Mouse (Mus musculus) heart, embryonic 16.5 days (tissue): ENCODE measurements around the gene Gm26602. TPM values are rescaled to one million over a fixed set of nuclear protein-coding genes. Genes with fewer than 3 reads are reported as not detected.
A peak's percentile ranks its signal among the peaks of the same experiment; 100 is the strongest.

Experiments used
- ATAC-seq: fragments of 200-750 bp; cut with Nextera tagmentation; replicated peaks from 2 replicates; pipeline ENCODE4 v1.8.0; 2017; ENCODE audit warnings: moderate number of reproducible peaks; ENCODE audit not compliant: insufficient read depth, low FRiP score; ENCODE audit errors: extremely low read depth
- H3K27ac ChIP-seq: fragments of 300-500 bp; sonication (generic); 2 replicates; pipeline ENCODE4 v1.5.1; 2014; ENCODE audit warnings: mild to moderate bottlenecking, low read length, control low read depth, moderate library complexity
- H3K27me3 ChIP-seq: fragments of 300-500 bp; sonication (generic); 2 replicates; pipeline ENCODE4 v1.6.1; 2014; ENCODE audit warnings: low read length, mixed read lengths; ENCODE audit not compliant: control insufficient read depth, insufficient read depth
- H3K36me3 ChIP-seq: fragments of 300-500 bp; sonication (generic); 2 replicates; pipeline ENCODE4 v1.6.1; 2014; ENCODE audit not compliant: control insufficient read depth, insufficient read depth
- H3K4me1 ChIP-seq: fragments of 300-500 bp; sonication (generic); 2 replicates; pipeline ENCODE4 v1.6.1; 2014; ENCODE audit warnings: low read length, mixed read lengths; ENCODE audit not compliant: control insufficient read depth, insufficient read depth
- H3K4me2 ChIP-seq: fragments of 300-500 bp; sonication (generic); 2 replicates; pipeline ENCODE4 v1.6.1; 2014; ENCODE audit warnings: low read depth, mild to moderate bottlenecking, control low read depth, low read length
- H3K4me3 ChIP-seq: fragments of 300-500 bp; sonication (generic); 2 replicates; pipeline ENCODE4 v1.5.1; 2014; ENCODE audit warnings: mild to moderate bottlenecking, control low read depth, low read length
- H3K9ac ChIP-seq: fragments of 300-500 bp; sonication (generic); 2 replicates; pipeline ENCODE4 v1.6.1; 2014; ENCODE audit warnings: low read length, control low read depth
- H3K9me3 ChIP-seq: fragments of 300-500 bp; sonication (generic); replicated peaks from 2 replicates; pipeline ENCODE4 v1.6.1; 2016; ENCODE audit warnings: low read length; ENCODE audit not compliant: control insufficient read depth
- WGBS: fragments of 180-500 bp; shearing (Covaris S2); extraction: QIAGEN DNeasy Blood & Tissue Kit; methylation state at CpG from one replicate; pipeline ENCODE4 v1.1.7; 2014; 5-methylcytosine and 5-hydroxymethylcytosine counted together
- polyA plus RNA-seq: library from polyadenylated mRNA; unstranded; fragments of >200 nt; fragmentation: Nextera tagmentation; extraction: Ambion mirVana; gene quantifications from 2 replicates; pipeline ENCODE4 v1.2.1, GENCODE M21; 2015

The Gm26602 gene
- polyA plus RNA-seq, 1 experiment from 2014 or later = 13.2 TPM

GRCm38 (mm10) chr10:79920056-79920890 is 9.6 kb downstream of the Gm26602 start:
- Histone ChIP-seq H3K27me3 (peaks cover 57% of the 10 kb centered on the region), H3K27ac (no peak overlapping the region), H3K4me3 (no peak overlapping the region), H3K36me3 (no peaks in the 10 kb centered on the region), H3K4me2 (no peak overlapping the region), H3K4me1 (peaks cover 34% of the 10 kb centered on the region), H3K9me3 (no peaks in the 10 kb centered on the region), H3K9ac (no peak overlapping the region)
- ATAC-seq = no peak
- 28% methylated on average over 26 of the region's 26 CpGs for WGBS

DNA sequence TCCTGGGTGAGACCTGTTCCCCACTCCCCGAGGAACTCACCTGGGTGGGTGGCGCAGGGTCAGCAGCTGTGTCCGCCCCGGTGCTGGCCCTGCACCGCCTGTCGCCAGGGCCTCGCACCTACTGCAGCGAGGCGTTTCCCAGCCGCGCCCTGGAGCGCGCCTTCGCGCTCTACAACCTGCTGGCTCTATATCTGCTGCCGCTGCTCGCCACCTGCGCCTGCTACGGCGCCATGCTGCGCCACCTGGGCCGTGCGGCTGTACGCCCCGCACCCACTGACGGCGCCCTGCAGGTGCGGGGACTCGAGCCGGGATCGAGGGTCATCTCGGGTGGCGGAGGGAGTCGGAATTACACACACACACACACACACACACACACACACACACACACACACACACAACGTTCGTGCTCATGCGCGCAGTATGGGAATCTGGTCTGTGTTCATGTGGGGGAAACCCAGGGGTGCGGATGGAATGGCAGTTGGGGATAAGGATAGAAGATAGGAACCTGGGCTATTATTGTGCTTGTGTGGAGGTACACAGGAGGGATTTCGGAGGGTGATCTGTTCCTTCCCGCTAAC is 10.4 kb downstream of the Gm26602 start, which contains the start of gene R3hdm4:
TSS of gene R3hdm4 (minus strand) at position 251 of the 578 bp plus-strand sequence.
- ATAC-seq = no peak
- Histone ChIP-seq H3K4me1 (peaks cover 32% of the 10 kb centered on the region), H3K4me2 (peak within 1 kb of the TSS; percentile 65), H3K27me3 (peaks cover 57% of the 10 kb centered on the region), H3K4me3 (peak within 1 kb of the TSS; percentile 42), H3K9me3 (no peaks in the 10 kb centered on the region), H3K9ac (peak within 1 kb of the TSS; percentile 67), H3K36me3 (no peaks in the 10 kb centered on the region), H3K27ac (no peak within 1 kb of the TSS)
- WGBS = 6% methylated on average over 41 of the region's 41 CpGs

- no peak overlapping the region for H3K27ac ChIP-seq
- H3K27me3 ChIP-seq = peaks cover 57% of the 10 kb centered on the region
- ATAC-seq = no peak
- no peaks in the 10 kb centered on the region for H3K9me3 ChIP-seq
- peak overlapping the region; percentile 65 for H3K4me2 ChIP-seq
- peak overlapping the region; percentile 42 for H3K4me3 ChIP-seq
- WGBS = 2% methylated on average over 34 of the region's 34 CpGs
- peak overlapping the region; percentile 67 for H3K9ac ChIP-seq
- H3K36me3 ChIP-seq = no peaks in the 10 kb centered on the region
- H3K4me1 ChIP-seq = peaks cover 35% of the 10 kb centered on the region
Observed at GRCm38 (mm10) chr10:79921572-79921971, 10.9 kb downstream of the Gm26602 start.

GRCm38 (mm10) chr10:79924998-79925784 is 14.5 kb downstream of the Gm26602 start:
- Histone ChIP-seq H3K4me2 (peak overlapping the region; percentile 94), H3K36me3 (no peaks in the 10 kb centered on the region), H3K27ac (no peak overlapping the region), H3K9ac (no peak overlapping the region), H3K4me1 (peaks cover 27% of the 10 kb centered on the region), H3K9me3 (no peaks in the 10 kb centered on the region), H3K27me3 (peaks cover 29% of the 10 kb centered on the region), H3K4me3 (no peak overlapping the region)
- no peak for ATAC-seq
- 12% methylated on average over 29 of the region's 29 CpGs for WGBS

GRCm38 (mm10) chr10:79925785-79926490 is 15.3 kb downstream of the Gm26602 start:
- Histone ChIP-seq H3K4me3 (peak overlapping the region; percentile 93), H3K4me2 (peak overlapping the region; percentile 94), H3K9me3 (no peaks in the 10 kb centered on the region), H3K9ac (peak overlapping the region; percentile 79), H3K27ac (peak overlapping the region; percentile 61), H3K36me3 (no peaks in the 10 kb centered on the region), H3K27me3 (peaks cover 22% of the 10 kb centered on the region), H3K4me1 (peaks cover 24% of the 10 kb centered on the region)
- 7% methylated on average over 14 of the region's 15 CpGs for WGBS
- no peak for ATAC-seq

- ATAC-seq = peak; percentile 73
- Histone ChIP-seq H3K27me3 (peaks cover 14% of the 10 kb centered on the region), H3K4me2 (peak within 1 kb of the TSS; percentile 94), H3K4me3 (peak within 1 kb of the TSS; percentile 93), H3K9me3 (no peaks in the 10 kb centered on the region), H3K27ac (peak within 1 kb of the TSS; percentile 93), H3K4me1 (peaks cover 16% of the 10 kb centered on the region), H3K36me3 (no peaks in the 10 kb centered on the region), H3K9ac (peak within 1 kb of the TSS; percentile 95)
- WGBS = under 1% methylated on average over 63 of the region's 63 CpGs
Observed at GRCm38 (mm10) chr10:79926491-79927323, 16.1 kb downstream of the Gm26602 start, which contains the start of gene Arid3a. TSS of gene Arid3a (plus strand) at chr10:79927043.

DNA sequence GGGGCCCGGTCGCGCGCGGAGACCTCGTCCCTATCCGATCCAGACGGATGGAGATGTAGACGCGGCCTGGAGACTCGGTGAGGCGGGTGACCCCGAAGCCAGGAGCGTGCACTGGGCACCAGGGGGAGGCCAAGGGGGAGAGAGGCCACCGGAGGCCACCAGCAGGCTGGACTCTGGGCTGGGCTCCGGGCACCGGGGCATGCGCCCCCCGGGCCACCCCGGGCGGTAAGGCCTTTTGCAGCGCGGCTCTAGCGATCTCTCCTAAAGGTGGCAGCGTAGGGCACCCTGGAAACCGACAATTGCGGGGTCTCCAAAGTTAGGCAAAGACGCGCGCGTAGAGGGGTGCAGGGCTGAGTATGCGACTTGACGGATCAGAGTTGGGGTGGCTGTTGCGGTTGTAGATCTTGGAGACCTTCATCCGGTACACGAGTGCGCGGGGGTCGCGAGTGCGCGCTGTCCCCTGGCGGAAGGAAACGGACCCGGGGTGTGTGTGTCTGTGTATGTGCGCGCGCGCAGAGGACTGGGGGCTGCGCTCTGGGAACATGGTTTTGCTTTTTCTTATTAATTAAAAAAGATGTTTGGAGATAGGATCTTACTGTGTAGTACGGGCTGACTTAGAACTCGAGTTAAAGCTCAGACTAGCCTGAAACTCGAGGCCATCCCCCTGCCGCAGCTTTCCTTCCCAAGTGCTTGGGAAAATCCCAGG is 16.8 kb downstream of the Gm26602 start:
- Histone ChIP-seq H3K9me3 (no peaks in the 10 kb centered on the region), H3K27me3 (peaks cover 7% of the 10 kb centered on the region), H3K4me3 (peak overlapping the region; percentile 93), H3K4me1 (peaks cover 20% of the 10 kb centered on the region), H3K36me3 (no peaks in the 10 kb centered on the region), H3K4me2 (peak overlapping the region; percentile 94), H3K9ac (peak overlapping the region; percentile 95), H3K27ac (peak overlapping the region; percentile 93)
- ATAC-seq = peak; percentile 34
- WGBS = under 1% methylated on average over 54 of the region's 54 CpGs
